Mouse (Mus musculus) yolk sac, embryonic 10.5 days (tissue): ENCODE measurements around the gene Acot6.
"Not testable (repeated sequence)": the region's sequence is repeated elsewhere in the genome, so short reads cannot be mapped to it uniquely, and the experiment has no call there.

Source experiments
- DNase-seq: peaks from one replicate; pipeline ENCODE4 v3.0.0-alpha.2; 2017; ENCODE audit warnings: low spot score

Gene Acot6

DNA sequence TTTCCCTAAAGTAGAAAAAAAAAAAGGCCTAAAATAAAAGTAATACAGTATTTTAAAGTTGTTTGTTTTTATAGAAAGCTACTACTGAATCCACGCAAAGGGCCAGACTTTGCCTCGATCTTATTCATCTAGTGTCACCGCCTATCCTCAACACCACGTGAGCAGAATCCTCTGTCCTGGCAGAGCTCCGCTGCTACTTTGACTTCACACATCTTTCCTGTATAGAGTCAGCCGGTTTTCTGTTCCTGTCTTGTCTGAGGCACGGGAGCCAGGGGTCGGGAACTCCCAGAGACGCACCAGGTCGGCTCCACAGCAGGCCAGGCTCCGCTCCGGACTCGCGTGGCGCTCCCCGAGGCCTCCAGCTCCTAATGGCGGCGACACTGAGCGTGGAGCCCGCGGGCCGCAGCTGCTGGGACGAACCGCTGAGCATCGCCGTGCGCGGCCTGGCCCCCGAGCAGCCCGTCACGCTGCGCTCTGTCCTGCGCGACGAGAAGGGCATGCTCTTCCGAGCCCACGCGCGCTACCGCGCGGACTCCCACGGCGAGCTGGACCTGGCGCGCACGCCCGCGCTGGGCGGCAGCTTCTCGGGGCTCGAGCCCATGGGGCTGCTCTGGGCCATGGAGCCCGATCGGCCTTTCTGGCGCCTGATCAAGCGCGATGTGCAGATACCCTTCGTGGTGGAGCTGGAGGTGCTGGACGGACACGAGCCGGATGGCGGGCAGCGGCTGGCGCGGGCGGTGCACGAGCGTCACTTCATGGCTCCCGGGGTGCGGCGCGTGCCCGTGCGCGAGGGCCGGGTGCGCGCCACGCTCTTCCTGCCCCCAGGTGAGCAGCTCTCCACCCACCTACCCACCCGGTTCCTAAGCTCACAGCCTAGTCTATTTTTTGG lies at the start of gene Acot6:
Gene Acot6 (plus strand): TSS at position 51 of the 889 bp plus-strand sequence.
- peak; percentile 58 for DNase-seq

GRCm38 (mm10) chr12:84050744-84051143 lies 49.7 kb upstream of the Acot6 start:
- not testable (repeated sequence) for DNase-seq

- DNase-seq = no peak
These were observed 48.4 kb upstream of the Acot6 start, which contains the start of gene Acot3 for GRCm38 (mm10) chr12:84051937-84052474. Gene Acot3 (plus strand): TSS chr12:84052144.

GRCm38 (mm10) chr12:84052609-84053008 lies 47.8 kb upstream of the Acot6 start:
- no peak for DNase-seq

- DNase-seq = peak; percentile 49
These were observed 47.3 kb upstream of the Acot6 start for GRCm38 (mm10) chr12:84053173-84053572.

DNA sequence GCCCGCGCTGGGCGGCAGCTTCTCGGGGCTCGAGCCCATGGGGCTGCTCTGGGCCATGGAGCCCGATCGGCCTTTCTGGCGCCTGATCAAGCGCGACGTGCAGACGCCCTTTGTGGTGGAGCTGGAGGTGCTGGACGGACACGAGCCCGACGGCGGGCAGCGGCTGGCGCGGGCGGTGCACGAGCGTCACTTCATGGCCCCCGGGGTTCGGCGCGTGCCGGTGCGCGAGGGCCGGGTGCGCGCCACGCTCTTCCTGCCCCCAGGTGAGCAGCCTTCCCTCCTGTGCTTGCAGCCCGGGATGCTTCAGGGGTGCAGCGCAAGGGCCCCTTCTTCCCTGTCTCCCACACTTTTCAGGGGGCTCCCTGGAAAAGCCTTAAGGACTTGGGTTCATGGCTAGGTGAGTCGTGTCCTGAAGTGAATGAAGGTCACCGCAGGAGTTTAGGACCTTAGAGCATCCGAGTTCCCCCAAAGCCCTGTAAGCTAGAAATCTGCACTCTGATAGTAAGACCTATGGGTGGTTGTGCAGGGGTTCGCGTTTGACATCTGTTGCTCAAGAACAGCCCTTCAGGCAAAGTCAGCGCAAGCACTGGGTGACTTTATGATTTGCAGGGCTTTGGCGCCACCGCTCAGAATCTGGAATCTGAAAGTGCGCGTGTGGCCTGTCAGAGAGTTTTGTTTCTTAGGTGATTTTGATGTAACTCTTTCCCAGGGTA lies 46.6 kb upstream of the Acot6 start:
- DNase-seq = peak; percentile 51

DNA sequence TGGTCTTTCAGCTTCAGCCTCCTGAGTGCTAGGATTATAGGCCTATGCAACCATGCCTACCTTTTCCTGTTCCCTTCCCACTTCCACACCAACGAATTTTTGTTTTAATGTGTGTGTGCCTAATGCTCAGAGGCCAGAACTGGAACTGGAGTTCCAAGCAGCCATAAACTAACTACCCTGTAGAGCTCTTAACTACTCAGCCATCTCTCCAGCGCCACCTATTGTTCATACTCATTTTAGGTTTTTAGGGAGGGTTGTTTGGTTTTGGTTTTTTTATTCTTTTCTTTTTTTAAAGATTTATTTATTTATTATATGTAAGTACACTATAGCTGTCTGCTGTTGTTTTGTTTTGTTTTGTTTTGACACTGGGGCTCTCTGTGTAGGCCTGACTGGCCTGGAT lies 39.5 kb upstream of the Acot6 start:
- no peak for DNase-seq

GRCm38 (mm10) chr12:84062336-84062735 lies 38.1 kb upstream of the Acot6 start:
- no peak for DNase-seq

DNA sequence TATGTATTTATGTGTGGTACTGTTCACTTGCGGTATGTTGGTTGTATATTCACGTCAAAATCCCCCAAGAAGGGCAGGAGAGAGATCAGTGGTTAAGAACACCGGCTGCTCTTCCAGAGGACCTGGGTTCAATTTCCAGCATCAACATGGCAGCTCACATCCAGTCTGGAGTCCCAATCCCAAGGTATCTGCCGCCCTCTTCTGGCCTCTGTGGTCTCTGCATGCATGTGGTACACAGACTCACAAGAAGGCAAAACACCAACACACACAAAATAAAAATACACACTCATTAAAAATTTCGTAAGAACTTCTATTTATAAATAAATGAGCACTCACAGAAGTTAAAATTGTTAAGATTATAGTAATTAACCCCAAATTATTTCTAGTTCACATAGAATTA lies 37.2 kb upstream of the Acot6 start:
- DNase-seq = no peak

GRCm38 (mm10) chr12:84063833-84064232 lies 36.6 kb upstream of the Acot6 start:
- no peak for DNase-seq

DNA sequence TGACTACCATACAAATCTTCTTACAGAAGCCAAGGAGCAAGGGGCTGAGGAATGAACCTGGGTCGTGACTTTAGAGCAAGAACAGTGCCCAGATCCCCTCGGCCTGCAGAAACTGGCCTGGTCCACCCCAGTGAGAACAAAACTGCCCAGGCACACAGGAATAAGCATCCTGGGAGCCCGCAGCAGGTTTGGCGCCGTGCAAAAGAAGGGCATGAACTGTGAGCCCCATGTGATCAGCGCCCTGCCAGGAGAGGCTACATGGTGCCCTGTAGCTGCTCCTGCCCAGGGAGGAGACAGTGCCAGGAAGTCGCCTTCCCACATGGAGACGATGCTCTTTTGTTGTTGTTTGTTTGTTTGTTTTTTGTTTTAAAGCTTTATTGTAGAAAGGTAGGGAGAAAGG lies 35.8 kb upstream of the Acot6 start:
- no peak for DNase-seq

DNA sequence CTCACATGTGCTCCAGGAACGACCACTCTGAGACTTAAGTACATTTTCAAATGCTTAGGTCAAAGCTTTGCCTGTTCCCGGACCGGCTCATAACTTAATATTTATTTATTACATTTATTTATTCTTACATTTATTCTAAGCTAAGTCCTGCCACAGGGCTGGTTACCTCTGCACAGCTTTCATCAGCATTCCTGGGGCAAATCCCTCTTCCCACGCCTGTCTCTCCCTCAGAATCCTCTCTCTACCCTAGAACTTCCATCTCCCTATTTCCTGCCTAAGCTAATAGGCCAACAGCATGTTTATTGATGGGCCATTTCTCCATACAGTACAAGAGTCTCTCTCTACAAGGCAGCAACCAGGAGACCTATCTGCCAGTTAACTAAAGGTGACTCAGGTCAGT lies 32.7 kb upstream of the Acot6 start:
- DNase-seq = no peak

DNA sequence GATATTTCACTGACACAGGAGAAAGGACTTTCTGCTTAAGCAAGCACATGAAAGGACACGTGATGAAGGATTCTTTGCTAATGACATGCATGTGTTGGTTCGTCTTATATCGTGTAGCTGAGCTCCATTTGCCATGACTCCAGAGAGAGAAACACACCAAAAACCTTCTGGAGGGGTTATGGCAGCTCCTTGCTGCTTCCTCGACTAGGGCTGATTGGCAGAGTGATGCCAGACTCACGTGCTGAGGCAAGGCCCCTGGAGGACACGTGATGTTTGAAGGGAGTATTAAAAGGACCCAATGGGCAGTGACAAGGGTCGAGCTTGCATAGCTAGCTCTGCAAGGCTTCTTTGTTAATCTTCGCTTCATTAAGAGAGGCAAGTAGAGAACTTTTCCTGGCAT lies 32.2 kb upstream of the Acot6 start:
- no peak for DNase-seq

- DNase-seq = no peak
These were observed 31.5 kb upstream of the Acot6 start, which contains the start of gene Acot5 for GRCm38 (mm10) chr12:84068986-84069385. Gene Acot5 (plus strand): TSS chr12:84069325.

DNA sequence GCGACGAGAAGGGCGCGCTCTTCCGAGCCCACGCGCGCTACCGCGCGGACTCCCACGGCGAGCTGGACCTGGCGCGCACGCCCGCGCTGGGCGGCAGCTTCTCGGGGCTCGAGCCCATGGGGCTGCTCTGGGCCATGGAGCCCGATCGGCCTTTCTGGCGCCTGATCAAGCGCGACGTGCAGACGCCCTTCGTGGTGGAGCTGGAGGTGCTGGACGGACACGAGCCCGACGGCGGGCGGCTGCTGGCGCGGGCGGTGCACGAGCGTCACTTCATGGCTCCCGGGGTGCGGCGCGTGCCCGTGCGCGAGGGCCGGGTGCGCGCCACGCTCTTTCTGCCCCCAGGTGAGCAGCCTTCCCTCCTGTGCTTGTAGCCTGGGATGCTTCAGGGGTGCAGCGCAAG lies 30.9 kb upstream of the Acot6 start:
- not testable (repeated sequence) for DNase-seq

GRCm38 (mm10) chr12:84071696-84072095 lies 28.8 kb upstream of the Acot6 start:
- DNase-seq = no peak

DNA sequence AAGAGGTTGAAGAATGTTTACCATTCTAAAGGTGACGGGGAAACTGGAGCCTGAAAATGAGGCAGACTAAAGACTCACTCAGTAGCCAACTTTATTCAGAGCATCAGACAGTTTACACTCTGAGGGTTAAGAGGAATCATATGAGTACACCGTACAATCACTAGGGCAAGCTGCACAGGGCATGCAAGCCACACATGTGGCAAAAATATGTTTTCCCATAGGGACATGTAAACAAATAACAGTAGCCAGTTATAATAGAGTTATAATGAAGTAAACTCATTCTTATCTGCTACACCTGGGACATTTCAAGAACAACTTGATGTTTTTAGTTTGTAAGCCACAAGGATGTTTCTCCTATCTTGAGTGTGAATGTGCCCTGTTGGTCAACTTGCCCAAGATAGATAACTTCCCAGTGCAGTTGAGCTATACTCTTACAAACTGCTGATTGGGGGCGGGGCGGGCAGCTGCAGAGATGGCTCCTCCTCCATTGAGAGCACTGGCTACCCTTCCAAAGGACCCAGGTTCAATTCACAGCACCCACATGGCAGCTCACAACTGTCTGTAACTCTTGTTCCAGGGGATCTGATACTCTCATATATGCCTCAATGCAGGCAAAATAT lies 23.0 kb upstream of the Acot6 start:
- no peak for DNase-seq

GRCm38 (mm10) chr12:84083842-84084241 lies 16.6 kb upstream of the Acot6 start:
- DNase-seq = no peak

DNA sequence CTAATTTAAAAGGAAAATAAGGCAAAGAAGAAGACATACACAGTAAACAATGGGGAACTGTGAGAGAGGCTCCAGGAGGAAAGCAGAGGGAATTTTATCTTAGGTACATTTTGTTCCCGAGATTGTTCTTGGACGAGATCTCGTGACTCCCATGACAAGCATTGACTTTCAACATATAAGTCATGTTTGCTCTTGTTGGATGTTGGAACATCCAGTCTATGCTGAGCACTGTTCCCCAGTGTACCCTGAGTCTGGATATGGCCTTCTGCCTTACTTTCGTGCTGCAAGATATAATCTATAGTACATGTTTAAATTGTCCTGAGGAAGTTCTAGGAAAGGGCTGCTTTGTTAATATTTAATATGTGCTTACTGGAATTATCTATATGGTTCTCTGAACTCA lies 15.9 kb upstream of the Acot6 start:
- DNase-seq = no peak

GRCm38 (mm10) chr12:84094666-84095065 lies 5.8 kb upstream of the Acot6 start:
- DNase-seq = not testable (repeated sequence)

GRCm38 (mm10) chr12:84099605-84100004 lies 849 bp upstream of the Acot6 start:
- DNase-seq = peak; percentile 54

GRCm38 (mm10) chr12:84100071-84100470 lies 383 bp upstream of the Acot6 start:
- DNase-seq = no peak
